Comparison of ENCODE assay signal across 8 mouse cellular contexts in genomic region chr15:80263610-80264575, GRCm38 (mm10). TPM values are rescaled to one million over a fixed set of nuclear protein-coding genes. Genes with fewer than 3 reads are reported as not detected.
DNase-seq lines count a peak whose midpoint lies in the region; ATAC-seq lines count a peak whose summit lies in the region.

Gene Rps19bp1 (minus strand): TSS chr15:80264315.

- H3K4me3 ChIP-seq in forebrain, embryonic 10.5 days, result peak within 1 kb of the TSS; percentile 85
- peak within 1 kb of the TSS; percentile 81 for H3K4me3 ChIP-seq in heart, embryonic 15.5 days
- peak within 1 kb of the TSS; percentile 87 for H3K4me3 ChIP-seq in liver, embryonic 15.5 days (replicated peaks)
- H3K4me3 ChIP-seq in neural tube, embryonic 12.5 days, result peak within 1 kb of the TSS; percentile 85

- H3K27me3 ChIP-seq in forebrain, embryonic 10.5 days (ENCODE audit: poor library complexity, severe bottlenecking), result no peaks in the 10 kb centered on the region
- 0 out of 2 replicates have a peak, but pooled peaks cover 2% of the 10 kb centered on the region for H3K27me3 ChIP-seq in heart, embryonic 15.5 days
- no peaks in the 10 kb centered on the region for H3K27me3 ChIP-seq in liver, embryonic 15.5 days
- no peaks in the 10 kb centered on the region for H3K27me3 ChIP-seq in neural tube, embryonic 12.5 days (replicated peaks)

- H3K36me3 ChIP-seq in forebrain, embryonic 10.5 days (replicated peaks), result peaks cover 32% of the 10 kb centered on the region
- H3K36me3 ChIP-seq in heart, embryonic 15.5 days, result peaks cover 4% of the 10 kb centered on the region; the same call in 1 of the 2 replicates
- peaks cover 28% of the 10 kb centered on the region for H3K36me3 ChIP-seq in liver, embryonic 15.5 days (replicated peaks)
- H3K36me3 ChIP-seq in neural tube, embryonic 12.5 days, result peaks cover 14% of the 10 kb centered on the region

- peak; percentile 84 to 85 for DNase-seq in CD8-positive naive resting alpha-beta T cell, adult 2 months (ENCODE audit: low read depth in 2 of 2, low spot score in 2 of 2)
- DNase-seq in c-Kit-negative CD71-positive TER-119-positive erythroid progenitor cells, embryonic 14.5 days (ENCODE audit: low read depth, low spot score), result peak; percentile 86
- peak; percentile 91 for DNase-seq in forebrain, embryonic 10.5 days (ENCODE audit: extremely low spot score, low spot score)
- DNase-seq in kidney, postnatal 25 days, result peak; percentile 91 to 94
- peak; percentile 90 for DNase-seq in telencephalon, adult 2 months (ENCODE audit: low read depth, low spot score)

- H3K4me1 ChIP-seq in forebrain, embryonic 10.5 days, result peaks cover 36% of the 10 kb centered on the region
- peaks cover 15% of the 10 kb centered on the region for H3K4me1 ChIP-seq in heart, embryonic 15.5 days (replicated peaks)
- H3K4me1 ChIP-seq in liver, embryonic 15.5 days (replicated peaks), result peaks cover 45% of the 10 kb centered on the region
- H3K4me1 ChIP-seq in neural tube, embryonic 12.5 days, result peaks cover 14% of the 10 kb centered on the region

- H3K4me2 ChIP-seq in heart, embryonic 15.5 days, result peak within 1 kb of the TSS; percentile 82
- peak within 1 kb of the TSS; percentile 86 for H3K4me2 ChIP-seq in liver, embryonic 15.5 days
- H3K4me2 ChIP-seq in neural tube, embryonic 12.5 days (replicated peaks), result peak within 1 kb of the TSS; percentile 87

- H3K27ac ChIP-seq in forebrain, embryonic 10.5 days, result peak within 1 kb of the TSS; percentile 88
- H3K27ac ChIP-seq in heart, embryonic 15.5 days, result peak within 1 kb of the TSS; percentile 73
- peak within 1 kb of the TSS; percentile 79 for H3K27ac ChIP-seq in liver, embryonic 15.5 days (replicated peaks)
- H3K27ac ChIP-seq in neural tube, embryonic 12.5 days, result no peak within 1 kb of the TSS

- H3K9me3 ChIP-seq in forebrain, embryonic 10.5 days, result no peaks in the 10 kb centered on the region
- no peaks in the 10 kb centered on the region for H3K9me3 ChIP-seq in heart, embryonic 15.5 days (replicated peaks)
- no peaks in the 10 kb centered on the region for H3K9me3 ChIP-seq in liver, embryonic 15.5 days (replicated peaks)
- no peaks in the 10 kb centered on the region for H3K9me3 ChIP-seq in neural tube, embryonic 12.5 days

- 2% methylated on average over 64 of the region's 66 CpGs for WGBS in forebrain, embryonic 10.5 days
- WGBS in heart, embryonic 15.5 days, result under 1% methylated on average over 66 of the region's 66 CpGs
- WGBS in liver, embryonic 15.5 days (ENCODE audit: insufficient replicate concordance), result under 1% methylated on average over 66 of the region's 66 CpGs
- WGBS in neural tube, embryonic 12.5 days, result 2% methylated on average over 66 of the region's 66 CpGs

- ATAC-seq in heart, embryonic 15.5 days (replicated peaks; ENCODE audit: insufficient number of reproducible peaks, insufficient read depth, low FRiP score, low read depth), result peak; percentile 89
- peak; percentile 88 for ATAC-seq in liver, embryonic 15.5 days (ENCODE audit: insufficient read depth)
- peak; percentile 82 for ATAC-seq in neural tube, embryonic 12.5 days (ENCODE audit: low FRiP score, low read depth)

- H3K9ac ChIP-seq in heart, embryonic 15.5 days, result peak within 1 kb of the TSS; percentile 90
- peak within 1 kb of the TSS; percentile 84 for H3K9ac ChIP-seq in liver, embryonic 15.5 days
- peak within 1 kb of the TSS; percentile 80 for H3K9ac ChIP-seq in neural tube, embryonic 12.5 days

RNA-seq across cellular contexts. Expression of gene Rps19bp1, which starts in this region (rescaled TPM):
- 63.5 and 66.2 TPM in 2 replicates for polyA plus RNA-seq in forebrain, embryonic 10.5 days (2016; fragmentation: Nextera tagmentation; extraction: Ambion mirVana)
- 33.8 and 35.9 TPM in 2 replicates for polyA plus RNA-seq in heart, embryonic 15.5 days (2015; fragmentation: Nextera tagmentation; extraction: Ambion mirVana)
- 24.4 and 26.2 TPM in 2 replicates for polyA plus RNA-seq in liver, embryonic 15.5 days (2015; fragmentation: Nextera tagmentation; extraction: Ambion mirVana)
- polyA plus RNA-seq in neural tube, embryonic 12.5 days (2016; fragmentation: Nextera tagmentation; extraction: Ambion mirVana), result 63.9 and 65.0 TPM in 2 replicates
